Mouse (Mus musculus) bone marrow macrophage, adult 2 months (primary cell): ENCODE data around the gene Gm28308. TPM values are rescaled to one million over a fixed set of nuclear protein-coding genes. Genes with fewer than 3 reads are reported as not detected.
A peak's percentile ranks its signal among the peaks of the same experiment; 100 is the strongest.

ENCODE experiments used
- H3K27ac ChIP-seq: 2 replicates; pipeline ENCODE4 v1.5.1; 2012; ENCODE audit warnings: low read depth, low read length; ENCODE audit not compliant: insufficient read depth
- H3K4me1 ChIP-seq: 2 replicates; pipeline ENCODE4 v1.6.1; 2012; ENCODE audit warnings: low read length; ENCODE audit not compliant: control insufficient read depth, insufficient read depth
- H3K4me3 ChIP-seq: 2 replicates; pipeline ENCODE4 v1.5.1; 2012; ENCODE audit warnings: mild to moderate bottlenecking, low read length, moderate library complexity; ENCODE audit not compliant: insufficient read depth
- CTCF ChIP-seq: IDR thresholded peaks from 2 replicates; pipeline ENCODE4 v1.5.1; 2012; ENCODE audit warnings: low read depth, mild to moderate bottlenecking, low read length, moderate library complexity
- POLR2A ChIP-seq: IDR thresholded peaks from 2 replicates; pipeline ENCODE4 v1.6.1; 2012; ENCODE audit warnings: mild to moderate bottlenecking, low read depth, low read length, borderline replicate concordance
- polyA plus RNA-seq: library from polyadenylated mRNA; stranded (reverse); fragments of >200 nt; gene quantifications from 2 replicates; pipeline ENCODE4 v1.2.4, GENCODE M21; 2012; ENCODE audit not compliant: missing spikeins, insufficient read depth, insufficient read length

Gene Gm28308
- polyA plus RNA-seq, 1 experiment, result not detected

- Histone ChIP-seq H3K4me1 (no peaks in the 10 kb centered on the region), H3K27ac (no peak overlapping the region), H3K4me3 (no peak overlapping the region)
- no peak for TF ChIP-seq CTCF
- no peak for TF ChIP-seq POLR2A
Observed at GRCm38 (mm10) chr6:52232984-52233545, 19.9 kb upstream of the Gm28308 start.

DNA sequence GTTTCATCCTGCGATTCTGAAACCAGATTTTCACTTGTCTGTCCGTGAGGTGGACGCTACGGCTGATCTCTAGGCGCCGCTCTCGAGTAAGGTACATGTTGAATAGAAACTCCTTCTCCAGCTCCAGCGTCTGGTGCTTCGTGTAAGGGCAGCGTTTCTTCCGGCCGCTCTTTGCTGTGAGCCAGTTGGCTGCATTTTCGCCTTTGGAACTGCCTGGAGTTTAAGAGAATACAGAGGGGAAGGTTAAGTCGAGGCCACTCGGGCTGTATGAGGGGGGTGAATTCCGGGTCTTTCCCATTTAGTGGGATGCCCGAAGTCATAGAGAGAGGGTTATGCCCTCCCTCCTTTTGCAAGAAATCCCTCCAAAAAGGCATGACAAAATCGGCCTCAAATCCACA is 19.4 kb upstream of the Gm28308 start:
- H3K4me3 ChIP-seq, result no peak overlapping the region
- no peaks in the 10 kb centered on the region for H3K4me1 ChIP-seq
- TF ChIP-seq POLR2A (no peak), CTCF (no peak)
- H3K27ac ChIP-seq, result no peak overlapping the region

GRCm38 (mm10) chr6:52231885-52232567 is 18.9 kb upstream of the Gm28308 start:
- H3K27ac ChIP-seq, result no peak overlapping the region
- H3K4me3 ChIP-seq, result no peak overlapping the region
- TF ChIP-seq POLR2A (no peak), CTCF (no peak)
- H3K4me1 ChIP-seq, result no peaks in the 10 kb centered on the region

DNA sequence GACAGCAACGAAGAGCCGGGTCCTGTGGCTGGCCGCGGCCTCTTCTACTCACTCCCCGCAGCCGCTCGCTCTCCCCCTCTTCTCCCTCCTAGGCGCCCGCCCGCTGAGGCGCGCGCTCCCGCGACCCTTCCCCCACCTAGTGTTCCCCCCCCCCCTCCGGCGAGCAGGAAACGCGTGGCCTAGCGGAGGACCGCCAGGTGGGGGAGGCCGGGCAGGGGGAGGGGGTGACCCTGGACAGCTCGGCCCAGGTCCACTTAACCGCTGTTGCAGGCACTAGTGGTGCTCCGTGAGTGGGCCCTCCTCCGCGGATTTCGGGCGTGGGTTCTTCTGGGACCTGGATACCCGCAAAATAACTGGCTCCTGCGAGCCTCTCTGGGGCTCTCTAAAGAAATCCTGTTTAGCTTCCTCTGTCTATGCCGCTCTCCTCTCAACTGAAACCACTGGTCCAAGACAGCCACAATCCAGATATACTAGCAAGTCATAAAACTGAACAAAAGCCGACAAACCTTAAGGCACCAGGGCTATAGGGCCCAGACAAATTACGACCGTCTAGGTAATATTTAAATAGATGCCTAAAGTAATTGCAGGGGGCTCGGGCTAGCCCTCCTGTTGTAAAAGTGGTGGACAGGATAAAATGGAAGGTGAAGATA is 17.5 kb upstream of the Gm28308 start, which contains the start of gene Hoxa9:
Gene Hoxa9 (minus strand): TSS at position 574 of the 650 bp plus-strand sequence.
- no peak for TF ChIP-seq CTCF
- no peak for TF ChIP-seq POLR2A
- no peaks in the 10 kb centered on the region for H3K4me1 ChIP-seq
- no peak within 1 kb of the TSS for H3K4me3 ChIP-seq
- no peak within 1 kb of the TSS for H3K27ac ChIP-seq

GRCm38 (mm10) chr6:52229558-52230416 is 16.6 kb upstream of the Gm28308 start:
- H3K4me1 ChIP-seq, result no peaks in the 10 kb centered on the region
- H3K27ac ChIP-seq, result no peak overlapping the region

GRCm38 (mm10) chr6:52228475-52229465 is 15.6 kb upstream of the Gm28308 start:
- TF ChIP-seq POLR2A, result no peak
- no peak for TF ChIP-seq CTCF
- no peak overlapping the region for H3K4me3 ChIP-seq
- no peak overlapping the region for H3K27ac ChIP-seq
- H3K4me1 ChIP-seq, result no peaks in the 10 kb centered on the region

More at GRCm38 (mm10) chr6:52229558-52230416, 16.6 kb upstream of the Gm28308 start:
- no peak overlapping the region for H3K4me3 ChIP-seq
- TF ChIP-seq CTCF (peak; percentile 9; the same call in 1 of the 2 replicates), POLR2A (no peak)

DNA sequence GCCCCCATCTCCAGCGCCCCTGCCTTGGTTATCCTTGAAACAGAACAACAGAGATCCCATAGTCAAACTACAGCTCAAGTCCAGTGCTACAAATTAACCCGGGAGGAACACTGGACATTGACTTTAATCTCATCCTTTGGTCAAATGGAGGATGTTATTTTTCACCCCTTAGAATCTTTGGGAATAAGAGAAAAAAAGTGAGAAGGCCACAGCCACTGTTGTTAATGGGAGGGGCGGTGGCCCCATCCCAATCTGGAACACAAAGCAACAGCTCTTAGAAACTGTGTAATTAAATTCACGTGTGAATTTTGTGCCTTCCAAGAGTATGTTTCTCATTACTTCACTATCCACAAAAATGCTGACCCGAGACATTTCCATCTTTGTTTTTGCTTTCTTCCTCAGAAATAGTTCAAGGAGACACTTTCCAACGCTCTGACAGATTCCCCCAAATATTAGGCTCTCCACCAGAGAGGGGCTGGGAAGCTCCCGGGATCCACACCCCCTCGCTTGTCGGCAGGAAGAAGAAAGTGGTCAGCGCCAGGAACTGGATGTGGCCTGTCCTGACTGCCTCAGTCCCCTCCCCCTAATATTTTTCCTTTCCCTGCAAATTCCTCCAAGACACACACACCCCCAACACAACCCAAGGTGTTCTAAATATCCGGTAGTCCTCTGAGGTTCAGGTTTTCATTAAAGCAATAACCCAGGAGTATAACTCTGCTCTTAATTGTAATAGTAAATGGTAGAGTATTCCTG is 14.5 kb upstream of the Gm28308 start:
- TF ChIP-seq POLR2A (no peak), CTCF (no peak)
- H3K4me1 ChIP-seq, result no peaks in the 10 kb centered on the region
- H3K4me3 ChIP-seq, result no peak overlapping the region
- H3K27ac ChIP-seq, result no peak overlapping the region

- Histone ChIP-seq H3K4me1 (no peaks in the 10 kb centered on the region), H3K4me3 (no peak overlapping the region), H3K27ac (no peak overlapping the region)
Observed at GRCm38 (mm10) chr6:52226569-52227257, 13.6 kb upstream of the Gm28308 start.

More at GRCm38 (mm10) chr6:52226569-52227257, 13.6 kb upstream of the Gm28308 start:
- TF ChIP-seq POLR2A, result no peak
- TF ChIP-seq CTCF, result no peak
